Mouse (Mus musculus) adrenal gland, adult 2 months (tissue): ENCODE results near the gene Rptor. TPM values are rescaled to one million over a fixed set of nuclear protein-coding genes. Genes with fewer than 3 reads are reported as not detected.

Experiments
- DNase-seq: peaks from one replicate; pipeline ENCODE4 v3.0.0; 2021
- polyA plus RNA-seq: library from polyadenylated mRNA; depleted of rRNA; stranded (reverse); fragments of >200 nt; gene quantifications from 2 replicates; pipeline ENCODE4 v1.2.3, GENCODE M21; 2012
- total RNA-seq, 2 experiments: library from RNA; stranded (reverse); gene quantifications; 2 replicates each; pipeline ENCODE4 v1.2.3; 2021

The Rptor gene
- total and polyA plus RNA-seq, 3 experiments, result 43.7 to 47.7 (median 45.2) TPM

- no peak for DNase-seq
Observed at GRCm38 (mm10) chr11:119907006-119907650, 304.4 kb downstream of the Rptor start.

GRCm38 (mm10) chr11:119907711-119908110 lies 305.0 kb downstream of the Rptor start:
- DNase-seq, result no peak

- peak; percentile 72 for DNase-seq
Observed at GRCm38 (mm10) chr11:119909436-119909835, 306.7 kb downstream of the Rptor start.

- no peak for DNase-seq
Observed at GRCm38 (mm10) chr11:119912845-119913244, 310.1 kb downstream of the Rptor start.

GRCm38 (mm10) chr11:119913291-119913934 lies 310.7 kb downstream of the Rptor start, which contains the start of gene Chmp6:
Gene Chmp6 (plus strand): TSS chr11:119913441.
- peak; percentile 94 for DNase-seq

GRCm38 (mm10) chr11:119913935-119914314 lies 311.2 kb downstream of the Rptor start:
- no peak for DNase-seq

- no peak for DNase-seq
Observed at GRCm38 (mm10) chr11:119914381-119914780, 311.7 kb downstream of the Rptor start.

- DNase-seq, result no peak
Observed at GRCm38 (mm10) chr11:119915666-119916065, 313.0 kb downstream of the Rptor start.

GRCm38 (mm10) chr11:119916102-119916790 lies 313.5 kb downstream of the Rptor start:
- DNase-seq, result peak; percentile 72

- DNase-seq, result no peak
Observed at GRCm38 (mm10) chr11:119916834-119917469, 314.2 kb downstream of the Rptor start.

- DNase-seq, result no peak
Observed at GRCm38 (mm10) chr11:119918521-119918920, 315.8 kb downstream of the Rptor start.

- no peak for DNase-seq
Observed at GRCm38 (mm10) chr11:119919432-119919831, 316.7 kb downstream of the Rptor start.

GRCm38 (mm10) chr11:119919897-119920296 lies 317.2 kb downstream of the Rptor start:
- DNase-seq, result peak; percentile 67

GRCm38 (mm10) chr11:119920668-119921067 lies 318.0 kb downstream of the Rptor start:
- no peak for DNase-seq

GRCm38 (mm10) chr11:119925176-119925575 lies 322.5 kb downstream of the Rptor start:
- DNase-seq, result no peak

- no peak for DNase-seq
Observed at GRCm38 (mm10) chr11:119926762-119927161, 324.1 kb downstream of the Rptor start.

- DNase-seq, result peak; percentile 62
Observed at GRCm38 (mm10) chr11:119928023-119928681, 325.4 kb downstream of the Rptor start.

- no peak for DNase-seq
Observed at GRCm38 (mm10) chr11:119929603-119930265, 327.0 kb downstream of the Rptor start.

- no peak for DNase-seq
Observed at GRCm38 (mm10) chr11:119931809-119932208, 329.1 kb downstream of the Rptor start.

- peak; percentile 75 for DNase-seq
Observed at GRCm38 (mm10) chr11:119933142-119933541, 330.4 kb downstream of the Rptor start.

GRCm38 (mm10) chr11:119933819-119934583 lies 331.3 kb downstream of the Rptor start:
- DNase-seq, result no peak
